Mouse (Mus musculus) adrenal gland, postnatal 10 days (tissue): ENCODE results near the gene Utp6. TPM values are rescaled to one million over a fixed set of nuclear protein-coding genes. Genes with fewer than 3 reads are reported as not detected.

Source experiments
- DNase-seq: peaks from one replicate; pipeline ENCODE4 v3.0.0; 2021; ENCODE audit warnings: mixed read lengths
- total RNA-seq, 2 experiments: library from RNA; stranded (reverse); gene quantifications; 2 replicates each; pipeline ENCODE4 v1.2.3; 2021

The Utp6 gene
- total RNA-seq, 2 experiments from 2014 or later, result 31.3 to 32.4 TPM

- DNase-seq, result no peak
Observed at GRCm38 (mm10) chr11:79962877-79963183, 640 bp upstream of the Utp6 start.

- DNase-seq, result no peak
Observed at GRCm38 (mm10) chr11:79961346-79962124, 655 bp downstream of the Utp6 start.

GRCm38 (mm10) chr11:79947265-79947664, 14.9 kb downstream of the Utp6 start:
- no peak for DNase-seq

GRCm38 (mm10) chr11:79943601-79944000, 18.6 kb downstream of the Utp6 start:
- DNase-seq, result no peak

- DNase-seq, result no peak
Observed at GRCm38 (mm10) chr11:79943136-79943535, 19.1 kb downstream of the Utp6 start.

GRCm38 (mm10) chr11:79935766-79936165, 26.4 kb downstream of the Utp6 start:
- no peak for DNase-seq

GRCm38 (mm10) chr11:79922766-79923165, 39.4 kb downstream of the Utp6 start:
- DNase-seq, result no peak

GRCm38 (mm10) chr11:79922157-79922556, 40.0 kb downstream of the Utp6 start:
- DNase-seq, result no peak

- DNase-seq, result no peak
Observed at GRCm38 (mm10) chr11:79920505-79921025, 41.6 kb downstream of the Utp6 start.

GRCm38 (mm10) chr11:79919685-79920504, 42.3 kb downstream of the Utp6 start:
- DNase-seq, result peak; percentile 89

GRCm38 (mm10) chr11:79915696-79916349, 46.4 kb downstream of the Utp6 start:
- DNase-seq, result no peak

GRCm38 (mm10) chr11:79908600-79909483, 53.3 kb downstream of the Utp6 start:
- no peak for DNase-seq

- DNase-seq, result no peak
Observed at GRCm38 (mm10) chr11:79906920-79907319, 55.3 kb downstream of the Utp6 start.

- DNase-seq, result no peak
Observed at GRCm38 (mm10) chr11:79902881-79903481, 59.2 kb downstream of the Utp6 start.

- no peak for DNase-seq
Observed at GRCm38 (mm10) chr11:79901146-79901545, 61.0 kb downstream of the Utp6 start.

- no peak for DNase-seq
Observed at GRCm38 (mm10) chr11:79892259-79892658, 69.9 kb downstream of the Utp6 start.

- no peak for DNase-seq
Observed at GRCm38 (mm10) chr11:79890822-79891221, 71.4 kb downstream of the Utp6 start.

- DNase-seq, result no peak
Observed at GRCm38 (mm10) chr11:79886961-79887360, 75.2 kb downstream of the Utp6 start.

GRCm38 (mm10) chr11:79886395-79886794, 75.8 kb downstream of the Utp6 start:
- DNase-seq, result no peak

- DNase-seq, result no peak
Observed at GRCm38 (mm10) chr11:79885713-79886393, 76.3 kb downstream of the Utp6 start.

GRCm38 (mm10) chr11:79884784-79885183, 77.4 kb downstream of the Utp6 start:
- DNase-seq, result no peak
